Mouse (Mus musculus): ENCODE results near the gene Tns1.

GRCm38 (mm10) chr1:74088569-74088968 is 35.7 kb downstream of the Tns1 start:
- TF ChIP-seq CTCF (IDR thresholded peaks at IDR 0.05; ENCODE audit: borderline replicate concordance, control insufficient read depth, extremely low read depth, insufficient read depth, low read length, poor library complexity) (no peak), POLR2A (IDR thresholded peaks at IDR 0.05; ENCODE audit: control insufficient read depth, extremely low read depth, insufficient read depth, low read length, poor library complexity) (no peak)
